Mouse (Mus musculus): ENCODE data around the gene Gprc5a.

Gene Gprc5a

GRCm38 (mm10) chr6:135065236-135065957 is at the start of gene Gprc5a:
Gprc5a (plus strand) TSS chr6:135065651.
- DNase-seq (ENCODE audit: low spot score in 2 of 2), result no peak

DNA sequence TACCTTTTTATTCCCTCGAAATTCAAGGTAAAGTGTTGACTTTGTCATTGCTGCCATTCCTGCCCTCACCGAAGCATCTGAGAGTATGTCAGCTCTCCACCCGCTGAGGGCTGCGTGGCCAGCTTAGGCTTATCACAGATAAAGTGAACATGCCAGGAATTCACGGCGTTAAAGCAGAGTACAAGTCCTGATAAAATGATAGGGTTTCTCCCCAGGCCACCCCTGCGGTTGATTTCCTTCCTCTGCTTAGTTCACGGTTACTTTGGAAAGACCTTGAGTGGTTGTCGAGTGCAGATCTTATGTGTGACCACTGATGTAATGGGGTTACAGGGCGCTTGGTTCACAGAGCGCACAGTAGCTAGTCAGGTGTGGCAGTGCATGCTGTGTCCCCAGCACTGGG is 48.2 kb upstream of the Gprc5a start:
- DNase-seq (ENCODE audit: low spot score in 2 of 2), result no peak

DNA sequence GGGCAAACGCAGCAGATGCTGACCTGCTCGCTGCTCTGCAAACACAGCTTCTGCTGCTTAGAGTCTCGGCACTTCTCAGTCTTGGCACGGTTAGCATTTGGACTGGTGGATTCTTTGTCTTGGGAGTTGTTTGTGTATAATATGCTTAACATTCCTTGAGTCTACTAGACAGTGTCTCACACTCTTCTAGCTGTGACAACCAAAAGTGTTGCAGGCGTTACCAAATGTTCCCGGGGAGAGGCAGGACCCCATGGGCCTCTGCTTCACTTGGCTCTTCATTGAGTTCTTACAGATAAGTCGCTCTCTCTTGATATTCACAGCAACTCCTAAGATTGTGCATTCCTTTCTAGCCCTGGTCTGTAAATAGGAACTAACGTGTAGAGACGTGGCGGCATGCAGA is 45.9 kb upstream of the Gprc5a start:
- DNase-seq (ENCODE audit: low spot score in 2 of 2), result no peak

- no peak for DNase-seq (ENCODE audit: low spot score in 2 of 2)
These were observed 43.8 kb upstream of the Gprc5a start for GRCm38 (mm10) chr6:135021633-135022032.

- DNase-seq (ENCODE audit: low spot score in 2 of 2), result no peak
These were observed 42.1 kb upstream of the Gprc5a start for GRCm38 (mm10) chr6:135023379-135023778.

DNA sequence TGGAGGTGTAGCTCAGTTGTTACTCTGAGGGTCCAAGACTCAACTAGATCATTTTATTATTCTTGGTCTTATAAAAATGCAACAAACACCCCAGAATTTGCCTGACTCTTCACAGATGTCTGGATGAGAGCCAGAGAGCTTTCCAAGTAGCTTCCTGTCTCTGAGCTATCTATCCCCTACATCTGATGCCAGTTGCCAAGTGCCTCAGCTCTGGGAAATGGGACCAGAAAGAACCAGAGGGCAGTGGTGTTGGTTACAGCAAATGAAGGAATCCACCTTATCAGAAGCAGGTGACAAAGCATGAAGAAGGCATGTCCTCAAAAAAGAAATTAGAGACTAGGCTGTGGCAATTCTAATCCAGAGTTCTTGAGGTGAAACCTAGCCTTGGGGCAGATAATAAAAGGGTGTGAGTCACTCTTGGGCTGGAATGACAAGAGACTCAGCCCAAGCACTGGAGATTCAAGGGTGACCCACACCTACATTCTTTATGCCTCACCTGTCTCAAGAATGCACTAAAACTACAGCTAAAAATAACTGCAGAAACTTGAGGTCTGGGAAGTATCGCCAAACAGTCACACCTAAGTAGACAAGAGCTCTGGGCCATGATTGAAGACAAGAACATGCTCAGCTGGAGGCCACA is 40.5 kb upstream of the Gprc5a start:
- DNase-seq (ENCODE audit: low spot score in 2 of 2), result no peak

- DNase-seq (ENCODE audit: low spot score in 2 of 2), result peak in 1 of 2 experiments; percentile 40
These were observed 39.2 kb upstream of the Gprc5a start for GRCm38 (mm10) chr6:135026232-135026631.

DNA sequence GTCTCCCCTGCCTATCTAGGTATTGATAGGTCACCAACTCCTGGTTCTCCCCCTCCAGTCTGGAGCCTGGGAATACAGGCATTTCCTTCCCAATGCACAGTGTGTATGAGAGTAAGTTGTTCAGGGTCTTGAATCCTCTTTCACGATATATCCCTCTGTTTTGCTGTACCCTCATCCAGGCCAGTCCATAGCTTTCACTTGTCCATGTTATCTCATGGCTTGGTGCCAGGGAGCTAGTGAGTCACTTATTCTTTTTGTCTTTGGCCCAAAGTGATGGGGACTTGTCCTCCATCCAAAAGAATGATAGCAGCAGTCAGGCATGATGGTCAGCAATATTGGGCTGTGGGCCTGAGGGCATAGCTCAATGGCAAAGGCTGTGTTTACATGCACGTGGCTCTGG is 38.7 kb upstream of the Gprc5a start:
- no peak for DNase-seq (ENCODE audit: low spot score in 2 of 2)

GRCm38 (mm10) chr6:135029246-135029645 is 36.2 kb upstream of the Gprc5a start:
- DNase-seq (ENCODE audit: low spot score in 2 of 2), result no peak

GRCm38 (mm10) chr6:135038674-135039073 is 26.8 kb upstream of the Gprc5a start:
- DNase-seq (ENCODE audit: low spot score in 2 of 2), result no peak

DNA sequence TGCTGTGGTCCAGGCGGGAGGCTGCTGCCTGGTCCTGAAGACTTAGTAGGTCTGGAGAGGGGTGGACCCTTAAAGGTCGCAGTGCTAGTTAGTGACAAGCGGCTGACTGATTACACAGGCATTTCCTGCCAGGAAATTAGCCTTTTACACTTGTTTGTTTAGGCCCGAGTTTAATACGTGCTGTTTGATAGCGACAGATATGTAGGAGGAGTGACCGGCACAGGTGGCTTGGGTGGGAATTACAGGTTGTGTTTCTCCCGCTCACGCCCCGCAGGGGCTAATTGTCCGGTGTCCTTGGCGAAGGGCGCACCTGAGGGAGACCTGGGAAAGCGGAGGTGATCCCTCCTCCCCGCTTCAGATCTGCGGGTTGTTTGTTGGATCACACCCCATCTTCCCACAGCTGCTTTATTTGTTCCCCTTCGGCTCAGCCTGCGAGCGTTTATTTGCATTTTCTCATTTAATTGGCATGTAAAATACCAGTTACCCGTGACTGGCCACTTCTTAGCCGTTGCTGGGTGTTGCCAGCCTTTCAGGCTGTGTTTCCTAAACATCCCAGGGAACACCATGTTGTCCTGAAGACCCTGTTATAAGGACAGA is 25.1 kb upstream of the Gprc5a start:
- DNase-seq (ENCODE audit: low spot score in 2 of 2), result no peak

DNA sequence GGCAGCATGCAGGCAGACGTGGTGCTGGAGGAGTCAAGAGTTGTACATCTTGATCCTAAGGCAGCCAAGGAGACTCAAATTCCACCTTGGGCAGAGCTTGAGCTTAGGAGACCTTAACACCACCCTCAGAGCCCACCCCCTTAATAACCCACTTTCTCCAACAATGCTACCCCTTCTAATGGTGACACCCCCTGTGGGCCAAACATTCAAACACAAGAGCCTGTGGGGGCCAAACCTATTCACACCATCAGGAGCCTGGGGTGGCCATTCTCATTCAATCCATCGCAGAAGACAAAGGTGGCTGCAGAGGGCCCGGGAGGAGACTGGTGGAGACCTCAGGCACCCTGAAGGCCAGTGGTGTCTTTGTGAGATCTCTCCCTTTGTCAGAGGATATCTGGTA is 23.5 kb upstream of the Gprc5a start:
- no peak for DNase-seq (ENCODE audit: low spot score in 2 of 2)

DNA sequence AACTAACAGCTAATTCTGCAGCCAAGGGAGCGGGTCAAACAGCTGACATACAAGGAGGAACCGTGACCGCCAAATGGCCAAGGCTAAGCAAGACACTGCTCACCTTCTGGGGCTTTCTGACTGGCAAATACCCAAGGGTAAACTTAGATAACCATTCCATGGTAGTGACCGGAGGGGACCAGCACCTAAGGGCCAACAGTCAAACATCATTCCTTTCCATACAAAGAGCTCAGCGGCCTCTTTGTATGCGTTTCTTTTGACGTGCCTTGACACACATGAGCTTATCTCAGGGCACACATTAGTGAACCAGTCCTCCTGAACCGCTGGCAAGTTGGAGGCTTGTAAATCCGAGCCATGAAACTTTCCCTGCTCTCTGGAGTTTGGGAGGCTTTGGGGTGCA is 18.2 kb upstream of the Gprc5a start:
- no peak for DNase-seq (ENCODE audit: low spot score in 2 of 2)

DNA sequence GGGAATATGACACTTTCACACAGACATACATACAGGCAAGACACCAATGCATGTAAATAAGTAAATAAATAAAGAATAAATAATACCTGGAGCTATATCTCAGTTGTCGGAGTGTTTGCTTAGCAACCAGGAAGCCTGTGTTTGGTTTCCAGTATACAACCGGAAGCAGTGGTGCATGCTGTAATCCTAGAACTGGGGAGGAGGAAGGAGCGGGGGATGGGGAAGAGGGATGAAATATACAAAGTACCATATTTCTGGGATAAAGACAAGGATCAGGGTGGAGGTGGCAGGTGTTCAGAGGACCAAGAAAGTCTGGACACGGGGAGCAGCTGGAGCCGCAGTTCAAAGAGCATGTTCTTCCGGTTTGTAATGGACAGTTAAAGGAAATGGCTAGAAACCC is 16.9 kb upstream of the Gprc5a start:
- no peak for DNase-seq (ENCODE audit: low spot score in 2 of 2)

GRCm38 (mm10) chr6:135048956-135049355 is 16.5 kb upstream of the Gprc5a start:
- DNase-seq (ENCODE audit: low spot score in 2 of 2), result no peak

DNA sequence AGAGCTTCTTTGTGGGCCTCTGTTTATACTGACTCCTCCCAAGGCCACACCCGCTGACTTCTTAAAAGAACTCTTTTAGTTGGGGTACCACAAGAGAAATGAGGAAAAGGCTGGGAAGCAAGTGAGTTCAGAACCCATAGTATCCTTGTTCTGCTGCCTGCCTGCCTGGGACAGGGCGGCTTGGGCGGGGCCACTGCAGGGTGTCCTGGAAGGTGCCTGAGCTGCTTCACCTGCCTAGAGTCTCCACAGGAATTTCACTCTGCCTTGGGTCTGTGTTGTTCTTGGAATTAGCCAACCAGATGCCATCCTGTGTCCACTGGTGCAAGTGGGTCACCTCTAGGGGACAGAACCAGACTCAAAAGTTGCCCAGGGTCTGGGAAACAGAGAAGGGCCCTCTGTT is 11.7 kb upstream of the Gprc5a start:
- DNase-seq (ENCODE audit: low spot score in 2 of 2), result no peak

GRCm38 (mm10) chr6:135055882-135056281 is 9.6 kb upstream of the Gprc5a start:
- DNase-seq (ENCODE audit: low spot score in 2 of 2), result no peak

DNA sequence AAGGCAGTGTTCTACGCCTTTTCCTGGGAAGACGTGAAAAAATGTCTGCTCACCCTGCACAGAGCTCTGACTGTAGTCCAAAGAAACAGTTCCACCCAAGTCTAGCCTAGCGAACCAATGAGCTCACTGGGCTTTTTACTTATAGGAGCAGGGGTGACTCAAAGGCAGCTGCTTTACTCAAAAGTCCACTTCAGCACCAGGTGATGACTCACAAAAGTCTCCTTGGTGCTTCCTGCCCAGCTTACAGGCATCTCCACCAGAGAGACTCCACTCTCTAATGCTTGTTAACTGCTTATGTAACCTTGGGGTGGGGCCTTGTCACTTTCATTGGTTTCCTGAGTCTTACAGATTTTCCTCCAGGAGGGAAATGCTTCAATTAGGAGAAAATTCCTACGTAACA is 4.7 kb upstream of the Gprc5a start:
- no peak for DNase-seq (ENCODE audit: low spot score in 2 of 2)

- DNase-seq (ENCODE audit: low spot score in 2 of 2), result no peak
These were observed 830 bp upstream of the Gprc5a start for GRCm38 (mm10) chr6:135064621-135065020.

- no peak for DNase-seq (ENCODE audit: low spot score in 2 of 2)
These were observed 1.5 kb downstream of the Gprc5a start for GRCm38 (mm10) chr6:135066795-135067445.

DNA sequence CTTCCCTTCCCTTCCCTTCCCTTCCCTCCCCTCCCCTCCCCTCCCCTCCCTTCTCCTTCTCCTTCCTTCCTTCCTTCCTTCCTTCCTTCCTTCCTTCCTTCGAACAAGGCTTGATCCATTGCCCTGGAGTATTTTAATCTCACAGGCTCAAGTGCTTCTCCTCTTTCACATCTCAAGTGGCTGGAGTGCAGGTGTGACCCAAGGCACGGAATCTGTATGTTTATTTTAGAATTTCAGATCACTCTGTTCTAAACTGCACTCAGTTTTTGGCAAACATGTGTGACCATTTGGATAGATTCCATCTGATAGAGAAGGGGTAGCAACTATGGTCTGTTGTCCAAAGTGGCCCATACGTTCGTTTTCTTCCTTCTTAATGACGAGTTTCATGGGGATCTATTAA is 2.8 kb downstream of the Gprc5a start:
- DNase-seq (ENCODE audit: low spot score in 2 of 2), result no peak

- no peak for DNase-seq (ENCODE audit: low spot score in 2 of 2)
These were observed 4.4 kb downstream of the Gprc5a start for GRCm38 (mm10) chr6:135069856-135070255.

- DNase-seq (ENCODE audit: low spot score in 2 of 2), result no peak
These were observed 4.9 kb downstream of the Gprc5a start for GRCm38 (mm10) chr6:135070347-135070746.
